Mouse (Mus musculus) ES-Bruce4 (cell line): Measurements from ENCODE around the gene Scn7a.

Source experiments
- CTCF ChIP-seq: IDR thresholded peaks from one replicate; pipeline ENCODE4 v1.8.1; 2011; ENCODE audit warnings: low read depth, low read length
- POLR2A ChIP-seq: IDR thresholded peaks from one replicate; pipeline ENCODE4 v1.8.1; 2011; ENCODE audit warnings: low read length; ENCODE audit not compliant: insufficient read depth

- TF ChIP-seq CTCF = no peak
- TF ChIP-seq POLR2A = no peak
These were observed 15.0 kb upstream of the Scn7a start for GRCm38 (mm10) chr2:66799676-66800249.
